Mouse (Mus musculus): ENCODE data around the gene Gba2. TPM values are rescaled to one million over a fixed set of nuclear protein-coding genes. Genes with fewer than 3 reads are reported as not detected.
"Not testable (repeated sequence)": the region's sequence is repeated elsewhere in the genome, so short reads cannot be mapped to it uniquely, and the experiment has no call there.

The Gba2 gene
- total RNA-seq, 2 experiments from 2014 or later, result 56.1 to 60.6 TPM

DNA sequence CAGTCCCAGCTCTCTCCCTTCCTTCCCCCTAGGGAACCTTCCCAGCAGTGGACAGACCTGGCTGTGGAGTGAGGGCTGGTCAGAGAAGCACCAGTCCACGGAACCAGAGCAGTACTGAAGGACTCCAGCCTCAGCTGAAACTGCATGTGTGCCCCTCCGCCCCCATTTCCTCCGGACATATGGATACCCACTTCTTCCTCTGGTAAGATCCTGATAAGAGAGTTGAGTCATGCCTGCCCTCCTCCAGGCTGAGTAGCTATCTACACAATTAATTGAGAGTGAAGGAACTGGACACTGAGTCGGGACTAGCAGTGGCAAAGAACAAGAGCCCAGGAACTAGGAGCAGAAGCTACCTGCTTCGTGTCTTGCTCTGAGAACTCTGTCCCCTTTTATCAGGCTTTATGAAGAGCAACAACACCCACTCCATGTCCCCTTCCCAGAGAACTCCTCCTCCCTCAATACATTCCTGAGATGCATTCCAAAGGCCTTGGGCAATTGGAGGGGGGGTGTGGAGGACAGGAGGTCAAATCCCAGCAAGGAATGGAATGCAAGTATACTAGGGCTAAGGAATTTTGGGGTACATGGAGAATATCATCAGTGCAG lies 20.5 kb downstream of the Gba2 start:
- DNase-seq (ENCODE audit: low spot score in 2 of 2), result no peak

DNA sequence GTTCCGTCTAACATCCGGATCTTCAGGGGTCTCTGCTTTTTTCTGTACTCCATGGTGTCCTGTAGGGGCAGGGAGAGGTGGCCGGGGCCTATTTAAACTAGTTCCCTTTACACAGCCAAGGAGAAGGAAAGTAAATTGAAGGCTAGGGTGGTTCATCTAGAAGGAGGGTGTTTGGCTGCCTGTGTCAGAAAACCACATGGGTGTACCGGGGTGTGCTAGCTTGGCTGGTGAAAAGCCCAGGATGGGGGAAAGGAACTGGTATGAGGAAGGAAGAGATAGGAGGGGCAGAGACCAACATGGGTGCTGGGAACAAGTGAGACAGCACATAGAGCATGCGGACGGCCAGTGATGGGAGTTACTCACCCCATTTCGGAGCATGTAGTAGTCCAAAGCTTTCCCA lies 22.7 kb downstream of the Gba2 start:
- no peak for DNase-seq (ENCODE audit: low spot score in 2 of 2)

DNA sequence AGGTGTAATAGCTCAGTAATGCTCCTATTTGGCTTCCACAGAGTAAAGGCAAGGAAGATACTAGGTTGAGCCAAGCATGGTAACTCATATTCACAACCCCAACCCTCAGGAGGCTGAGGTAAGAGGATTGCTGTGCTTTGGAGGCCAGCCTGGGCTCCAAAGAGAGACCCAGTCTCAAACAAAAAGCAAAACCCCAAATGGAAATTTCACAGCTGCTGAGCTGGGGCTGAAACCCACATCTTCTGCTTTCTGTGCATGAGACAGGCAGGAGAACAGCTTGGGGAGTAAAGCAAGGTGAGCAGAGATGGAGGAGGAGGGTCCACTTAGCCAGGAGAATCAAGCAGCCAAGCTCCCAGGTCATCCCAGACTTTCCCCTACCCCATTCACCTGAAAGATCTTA lies 24.8 kb downstream of the Gba2 start:
- DNase-seq (ENCODE audit: low spot score in 2 of 2), result no peak

DNA sequence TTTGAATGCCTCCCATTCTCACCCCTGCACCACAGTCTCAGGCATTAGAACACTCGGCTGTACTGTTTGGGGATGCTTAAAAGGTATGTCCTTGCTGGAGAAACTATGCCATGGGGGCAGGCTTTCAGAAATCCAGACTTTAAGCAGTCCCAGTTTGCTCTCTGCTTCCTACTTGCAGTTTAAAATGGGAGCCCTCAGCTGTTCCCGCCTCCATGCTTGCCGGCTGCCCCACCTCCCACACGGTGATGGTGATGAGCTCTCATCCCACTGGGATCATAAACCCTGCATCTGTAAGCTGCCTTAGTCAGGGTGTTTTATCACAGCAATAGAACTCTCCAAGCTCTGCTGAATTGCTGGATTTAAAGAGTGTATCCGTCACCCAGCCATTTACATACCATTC lies 26.2 kb downstream of the Gba2 start:
- DNase-seq (ENCODE audit: low spot score in 2 of 2), result no peak

DNA sequence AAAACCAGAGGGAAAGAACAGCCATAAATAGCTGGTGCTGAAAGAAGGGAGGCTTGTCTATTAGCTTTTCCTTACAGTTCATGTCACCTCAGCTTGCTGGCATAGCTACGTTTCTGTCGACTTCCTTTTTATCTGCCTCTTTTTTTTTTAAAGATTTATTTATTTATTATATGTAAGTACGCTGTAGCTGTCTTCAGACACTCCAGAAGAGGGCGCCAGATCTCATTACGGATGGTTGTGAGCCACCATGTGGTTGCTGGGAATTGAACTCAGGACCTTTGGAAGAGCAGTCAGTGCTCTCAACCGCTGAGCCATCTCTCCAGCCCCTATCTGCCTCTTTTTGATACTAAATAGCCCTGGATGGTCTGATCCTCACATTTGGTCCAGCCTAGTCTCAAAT lies 26.8 kb downstream of the Gba2 start:
- not testable (repeated sequence) for DNase-seq (ENCODE audit: low spot score in 2 of 2)

DNA sequence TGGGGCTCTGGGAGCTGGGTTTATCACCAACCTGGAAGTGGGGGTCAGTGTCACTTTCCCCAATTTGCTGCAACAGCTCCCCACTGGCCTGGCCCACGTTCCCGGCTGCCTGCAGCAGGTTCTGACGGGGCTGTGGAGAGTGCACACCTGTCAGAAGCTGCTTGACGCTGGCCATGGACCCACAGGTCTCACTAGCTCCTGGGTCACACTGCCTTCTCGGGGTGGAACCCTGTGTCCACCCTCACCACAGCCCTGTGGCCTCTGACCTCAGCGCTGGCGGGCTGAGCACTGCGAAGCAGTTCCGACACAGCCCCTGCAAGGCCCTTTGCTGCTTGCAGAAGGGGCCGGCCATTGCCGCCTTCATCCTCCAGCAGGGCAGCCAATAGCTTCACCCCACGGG lies 29.6 kb downstream of the Gba2 start:
- no peak for DNase-seq (ENCODE audit: low spot score in 2 of 2)

DNA sequence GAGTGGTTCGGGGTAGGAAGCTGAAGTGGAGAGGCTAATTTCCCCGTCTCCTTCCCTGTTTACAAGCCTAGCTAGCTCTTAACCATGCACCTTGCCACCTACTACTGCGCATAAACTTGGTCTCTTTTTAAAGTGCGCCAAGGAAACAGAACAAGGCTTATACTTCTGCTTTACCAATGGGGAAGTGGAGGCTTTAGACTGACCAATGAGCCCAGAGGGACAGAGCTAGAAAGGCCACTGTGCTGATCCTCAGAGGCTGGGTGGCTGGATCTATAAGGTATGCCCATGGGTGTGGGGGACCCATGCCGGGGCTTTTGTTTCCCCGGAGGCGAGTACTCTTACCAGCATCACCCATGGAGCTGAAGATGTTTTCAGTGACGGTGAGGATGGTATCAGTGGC lies 31.5 kb downstream of the Gba2 start:
- DNase-seq (ENCODE audit: low spot score in 2 of 2), result no peak

DNA sequence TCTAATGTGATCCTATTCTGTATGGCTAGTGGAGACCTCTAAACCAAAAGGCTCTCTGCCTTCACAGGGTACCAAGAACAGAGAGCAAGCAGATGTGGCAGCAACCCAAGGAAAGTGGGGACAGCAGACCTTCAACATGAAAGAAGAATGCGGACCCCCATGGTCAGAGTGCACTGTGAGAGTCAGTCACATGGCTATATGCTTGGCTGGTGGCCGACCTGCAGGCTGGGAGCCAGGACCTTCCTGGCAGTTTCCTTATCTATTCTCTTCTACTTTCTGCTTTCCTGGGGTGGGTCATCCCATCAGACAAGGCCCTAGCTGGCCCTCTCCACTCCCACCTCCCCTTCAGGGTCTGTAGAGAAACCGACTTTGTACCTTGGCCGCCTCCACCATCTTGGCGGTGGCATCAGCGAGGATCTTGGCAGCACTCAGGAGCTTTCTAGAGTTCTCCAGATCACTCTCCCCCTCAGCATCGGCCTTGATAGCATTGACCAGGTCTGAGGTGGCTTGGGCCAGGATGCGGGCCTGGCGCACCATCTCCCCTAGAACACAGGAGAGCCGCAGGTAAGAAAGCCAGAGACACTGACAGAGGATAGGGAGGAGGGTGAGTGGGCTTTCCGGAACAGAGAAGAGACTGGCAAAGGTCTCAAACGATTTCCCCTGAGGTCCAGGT lies 32.2 kb downstream of the Gba2 start:
- no peak for DNase-seq (ENCODE audit: low spot score in 2 of 2)

DNA sequence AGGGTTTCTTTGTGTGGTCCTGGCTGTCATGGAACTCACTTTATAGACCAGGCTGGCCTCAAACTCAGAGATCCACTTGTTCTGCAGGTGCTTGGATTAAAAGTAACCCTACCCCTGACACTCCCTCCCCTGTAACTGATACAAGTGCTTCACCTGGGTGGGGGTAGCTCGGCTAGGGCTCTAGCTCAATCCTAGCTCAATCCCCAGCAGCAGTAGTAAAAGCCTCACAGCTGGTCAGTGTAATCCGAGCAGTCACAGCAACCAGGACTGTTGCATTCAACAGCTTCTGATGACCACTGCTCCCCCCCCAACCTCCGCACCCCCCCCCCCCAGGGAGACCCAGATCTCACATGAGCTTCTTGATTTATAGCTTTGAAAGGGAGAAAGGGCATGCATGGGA lies 36.6 kb downstream of the Gba2 start:
- DNase-seq (ENCODE audit: low spot score in 2 of 2), result no peak

DNA sequence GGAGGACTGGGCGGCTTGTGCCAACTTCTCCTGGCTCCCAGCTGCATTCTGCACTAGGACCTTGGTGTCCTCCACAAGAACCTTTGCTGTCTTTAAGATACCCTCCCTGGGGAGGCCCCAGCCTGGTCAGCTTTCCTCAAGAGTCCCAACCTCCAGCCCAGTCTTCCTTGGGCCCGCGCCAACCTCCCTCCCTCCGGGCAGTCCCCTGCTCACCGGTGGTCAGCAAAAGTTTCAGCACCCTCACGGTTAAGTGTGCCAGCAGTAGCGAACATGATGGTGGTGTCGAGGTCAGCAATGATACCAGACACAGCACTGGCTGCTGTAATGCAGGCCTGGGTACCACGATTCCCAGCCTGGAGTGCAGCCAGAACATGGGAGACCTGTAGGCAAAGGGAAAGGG lies 42.6 kb downstream of the Gba2 start:
- no peak for DNase-seq (ENCODE audit: low spot score in 2 of 2)

DNA sequence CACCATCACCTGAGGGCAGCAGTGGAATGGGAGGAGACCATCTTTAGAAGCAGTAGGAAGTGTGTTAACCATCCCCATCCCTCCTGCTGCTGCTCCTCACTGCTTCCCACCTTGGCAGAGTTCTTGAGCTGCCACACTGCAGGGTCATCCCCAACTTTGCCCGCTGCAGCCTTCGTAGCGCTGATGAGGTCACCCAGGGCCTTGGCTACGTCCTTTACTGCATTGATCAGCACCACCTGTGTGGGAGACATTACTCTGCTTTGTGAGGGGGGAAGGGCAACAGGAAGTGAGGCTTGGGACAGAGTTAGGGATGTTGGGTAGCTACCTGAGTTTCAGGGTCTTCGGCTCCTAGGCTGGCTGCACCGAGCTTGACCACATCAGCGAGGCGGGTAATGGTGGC lies 43.0 kb downstream of the Gba2 start:
- no peak for DNase-seq (ENCODE audit: low spot score in 2 of 2)

DNA sequence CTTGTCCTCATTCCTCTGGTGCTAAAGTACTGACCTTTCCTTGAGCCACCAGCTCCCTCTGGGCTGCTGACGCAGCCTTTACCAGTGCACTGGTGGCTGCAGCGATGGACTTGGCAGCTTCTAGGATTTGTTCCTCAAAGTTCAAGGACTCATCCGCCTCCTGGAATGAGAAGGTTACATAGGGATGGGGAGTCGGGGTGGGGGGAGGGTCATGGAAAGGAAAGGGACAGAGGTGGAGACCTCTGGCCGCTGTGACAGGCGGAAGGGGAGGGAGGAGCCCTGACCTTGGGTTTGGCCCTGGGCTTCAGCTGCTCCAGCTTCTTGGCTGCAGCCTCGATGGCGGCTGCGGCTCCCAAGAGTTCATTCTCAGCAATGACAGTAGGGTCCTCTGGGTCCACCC lies 45.4 kb downstream of the Gba2 start:
- no peak for DNase-seq (ENCODE audit: low spot score in 2 of 2)

DNA sequence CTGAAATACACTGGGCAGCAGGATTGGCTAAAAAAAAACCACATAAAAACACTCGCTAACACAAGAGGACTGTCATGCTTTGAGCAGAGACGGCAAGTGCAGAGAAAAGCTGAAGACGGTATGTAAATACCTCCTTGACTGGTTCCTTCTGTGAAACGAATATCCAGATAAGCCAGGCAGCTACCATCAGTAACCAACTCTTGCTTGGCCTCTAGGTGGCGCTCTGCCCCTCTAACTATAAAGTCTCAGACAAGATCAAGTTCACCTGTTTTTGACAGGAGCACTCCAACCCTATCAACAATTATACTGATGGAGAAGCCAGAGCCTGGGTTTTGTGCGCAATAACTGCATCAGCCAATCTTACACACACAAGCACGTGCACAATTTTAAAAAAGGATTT lies 48.1 kb downstream of the Gba2 start:
- DNase-seq (ENCODE audit: low spot score in 2 of 2), result peak; percentile 54 to 65

DNA sequence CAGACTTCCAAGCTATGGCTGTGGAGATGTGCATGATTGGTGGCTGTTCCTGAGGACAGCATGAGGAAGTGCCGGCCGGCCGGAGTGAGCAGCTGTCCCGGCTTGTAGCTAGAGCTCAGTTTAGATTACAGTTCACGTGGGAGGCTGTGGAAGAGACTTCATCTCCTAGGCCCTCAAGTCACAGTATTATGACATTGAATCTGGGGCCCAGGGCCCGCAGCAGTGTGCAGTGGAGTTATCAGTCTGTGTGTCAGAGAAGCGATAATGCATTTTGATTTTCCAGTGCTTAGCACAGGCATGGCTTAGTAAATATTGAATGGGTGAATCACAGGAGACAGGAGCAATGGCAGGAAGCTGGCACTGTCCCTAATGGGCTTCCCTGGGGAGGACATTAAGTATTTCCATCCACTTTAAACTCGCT lies 48.6 kb downstream of the Gba2 start:
- no peak for DNase-seq (ENCODE audit: low spot score in 2 of 2)

DNA sequence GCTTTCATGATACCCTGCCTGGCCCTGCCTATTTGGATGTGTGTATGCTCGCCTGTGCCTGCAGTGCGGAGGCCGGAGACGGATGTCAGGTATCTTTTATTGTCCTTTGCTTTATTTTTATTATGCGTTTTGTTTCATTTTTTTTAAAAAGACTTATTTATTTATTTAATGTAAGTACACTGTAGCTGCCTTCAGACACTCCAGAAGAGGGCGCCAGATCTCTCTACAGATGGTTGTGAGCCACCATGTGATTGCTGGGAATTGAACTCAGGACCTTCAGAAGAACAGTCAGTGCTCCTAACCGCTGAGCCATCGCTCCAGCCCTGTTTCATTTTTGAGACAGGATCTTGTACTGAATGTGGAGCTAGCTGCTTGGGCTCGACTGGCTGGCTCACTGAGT lies 50.2 kb downstream of the Gba2 start:
- DNase-seq (ENCODE audit: low spot score in 2 of 2), result no peak

DNA sequence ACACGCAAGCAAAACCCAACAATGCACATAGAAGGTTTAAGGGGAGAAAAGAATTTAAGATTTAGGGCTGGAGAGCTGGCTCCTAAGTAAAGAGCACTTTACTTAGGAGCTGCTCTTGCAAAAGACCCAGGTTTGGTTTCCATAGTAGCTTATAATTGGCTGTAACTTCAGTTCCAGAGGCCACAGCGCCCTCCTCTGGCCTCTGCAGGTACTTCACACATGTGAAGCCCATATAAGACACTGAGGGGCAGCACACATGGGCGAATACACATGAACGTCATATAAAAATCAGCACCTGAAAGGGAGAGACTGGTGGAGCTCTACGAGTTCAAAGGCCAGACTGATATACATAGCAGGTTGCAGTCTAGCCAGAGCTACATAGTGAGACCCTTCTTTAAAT lies 50.8 kb downstream of the Gba2 start:
- DNase-seq (ENCODE audit: low spot score in 2 of 2), result no peak

DNA sequence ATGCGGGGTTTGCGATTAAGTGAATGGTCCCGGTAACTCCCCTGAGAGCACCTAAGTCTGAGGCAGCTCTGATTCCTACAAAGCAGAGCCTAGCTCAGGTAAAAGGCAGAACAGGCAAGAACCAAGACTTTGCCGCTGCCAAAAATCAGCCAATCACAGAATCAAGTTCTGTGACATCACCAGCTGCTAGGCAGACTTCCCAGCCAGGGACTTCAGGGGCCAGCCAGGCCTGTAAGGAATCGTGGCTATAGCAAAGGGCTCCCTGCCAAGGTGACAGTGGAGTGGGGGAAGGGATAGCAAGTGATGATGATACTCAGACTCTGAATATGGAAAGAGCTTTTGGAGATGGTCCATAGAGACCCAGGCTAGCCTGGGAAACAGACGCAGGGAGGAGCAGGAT lies 58.7 kb downstream of the Gba2 start:
- peak; percentile 86 to 90 for DNase-seq (ENCODE audit: low spot score in 2 of 2)

DNA sequence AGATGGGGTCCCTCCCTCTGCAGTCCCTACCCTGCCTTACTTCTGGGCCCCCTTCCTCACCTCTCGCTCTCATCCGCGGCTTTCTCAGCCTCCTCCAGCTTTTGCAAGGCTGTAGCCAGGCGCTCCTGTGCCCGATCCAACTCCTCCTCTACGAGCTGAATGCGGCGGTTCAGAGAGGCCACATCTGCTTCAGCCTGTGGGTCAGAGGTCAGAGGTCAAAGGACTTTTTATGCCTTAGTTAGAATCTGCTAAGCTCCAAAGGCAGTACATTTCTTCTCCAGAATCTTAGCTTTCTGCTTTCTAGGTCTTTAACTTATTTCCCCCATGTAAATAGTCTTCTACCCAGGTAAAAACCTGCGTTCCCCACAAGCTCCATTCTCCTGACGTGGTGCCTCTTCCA lies 59.1 kb downstream of the Gba2 start:
- no peak for DNase-seq (ENCODE audit: low spot score in 2 of 2)

Other genes starting within 250 kb of the Gba2 start
- 100 to 1,000 TPM; 127 to 145 TPM for gene Rusc2, start 196.9 kb downstream of the Gba2 start, total RNA-seq (2021)
- 1 to 10 TPM in 1 of 2 experiments, under 1 TPM in 1; 0.76 to 2.4 TPM for gene Fam166b, start 149.7 kb downstream of the Gba2 start, total RNA-seq (2021)
- 10 to 100 TPM; 63.0 to 64.4 TPM for gene Tesk1, start 136.9 kb downstream of the Gba2 start, total RNA-seq (2021)
- not detected for gene Cd72, start 124.2 kb downstream of the Gba2 start, total RNA-seq (2021)
- not detected for gene Sit1, start 95.1 kb downstream of the Gba2 start, total RNA-seq (2021)
- gene Ccdc107, start 86.0 kb downstream of the Gba2 start, total RNA-seq (2021), result 10 to 100 TPM; 26.0 to 28.3 TPM
- 1 to 10 TPM in 1 of 2 experiments, under 1 TPM in 1; 0.74 to 1.2 TPM for gene Arhgef39, start 79.2 kb downstream of the Gba2 start, total RNA-seq (2021)
- not detected for gene Car9, start 71.9 kb downstream of the Gba2 start, total RNA-seq (2021)
- 1 to 10 TPM; 6.2 to 8.1 TPM for gene Tpm2, start 55.1 kb downstream of the Gba2 start, total RNA-seq (2021)
- gene Creb3, start 16.5 kb downstream of the Gba2 start, total RNA-seq (2021), result 10 to 100 TPM; 74.0 TPM
- gene Tln1, start 16.2 kb downstream of the Gba2 start, total RNA-seq (2021), result 10 to 100 TPM; 46.0 to 52.1 TPM
- 10 to 100 TPM; 44.5 to 55.8 TPM for gene Rgp1, start 158 bp downstream of the Gba2 start, total RNA-seq (2021)
- gene Msmp, start 5.6 kb upstream of the Gba2 start, total RNA-seq (2021), result not detected
- 10 to 100 TPM; 46.9 to 50.0 TPM for gene Npr2, start 53.1 kb upstream of the Gba2 start, total RNA-seq (2021)
- gene Spag8, start 74.7 kb upstream of the Gba2 start, total RNA-seq (2021), result 1 to 10 TPM in 1 of 2 experiments, under 1 TPM in 1; 0.98 to 2.3 TPM
- 10 to 100 TPM; 33.1 to 37.8 TPM for gene Hint2, start 77.6 kb upstream of the Gba2 start, total RNA-seq (2021)
- gene Tmem8b, start 90.1 kb upstream of the Gba2 start, total RNA-seq (2021), result 10 to 100 TPM; 55.8 to 57.6 TPM
- 1 to 10 TPM; 1.2 TPM for gene Fam221b, start 90.3 kb upstream of the Gba2 start, total RNA-seq (2021)
- not detected for gene Olfr70, start 121.9 kb upstream of the Gba2 start, total RNA-seq (2021)
- gene Olfr71, start 131.4 kb upstream of the Gba2 start, total RNA-seq (2021), result not detected
- 1 to 10 TPM in 1 of 2 experiments, under 1 TPM in 1; 0.52 to 1.5 TPM for gene Hrct1, start 148.3 kb upstream of the Gba2 start, total RNA-seq (2021)
- under 1 TPM; 0.38 to 0.53 TPM for gene Spaar, start 151.2 kb upstream of the Gba2 start, total RNA-seq (2021)
- not detected for gene Olfr159, start 192.1 kb upstream of the Gba2 start, total RNA-seq (2021)
- gene Olfr156, start 245.0 kb upstream of the Gba2 start, total RNA-seq (2021), result not detected